Mouse (Mus musculus): ENCODE measurements around the gene Tef.

Tef gene

DNA sequence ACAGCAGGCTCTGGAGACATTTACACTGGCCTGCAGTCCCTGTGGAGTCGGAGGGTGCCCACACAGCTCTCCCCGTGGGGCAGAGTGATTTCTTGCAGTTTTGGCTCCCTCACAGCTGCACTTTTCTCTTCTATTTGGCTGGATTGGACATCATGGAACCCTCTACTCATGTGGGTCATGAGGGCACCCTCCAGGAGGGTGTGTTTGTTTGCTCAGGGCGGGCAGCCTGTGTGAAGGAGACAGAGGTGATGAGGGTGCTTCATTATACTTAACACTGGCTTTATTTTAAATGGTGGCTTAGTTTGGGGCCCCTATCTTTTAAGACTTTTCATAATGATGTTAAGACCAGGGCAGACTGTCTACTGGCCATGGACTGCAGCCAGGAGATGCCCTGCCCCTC is 22.6 kb downstream of the Tef start:
- no peak for DNase-seq (ENCODE audit: extremely low read depth, low read depth, low spot score)

DNA sequence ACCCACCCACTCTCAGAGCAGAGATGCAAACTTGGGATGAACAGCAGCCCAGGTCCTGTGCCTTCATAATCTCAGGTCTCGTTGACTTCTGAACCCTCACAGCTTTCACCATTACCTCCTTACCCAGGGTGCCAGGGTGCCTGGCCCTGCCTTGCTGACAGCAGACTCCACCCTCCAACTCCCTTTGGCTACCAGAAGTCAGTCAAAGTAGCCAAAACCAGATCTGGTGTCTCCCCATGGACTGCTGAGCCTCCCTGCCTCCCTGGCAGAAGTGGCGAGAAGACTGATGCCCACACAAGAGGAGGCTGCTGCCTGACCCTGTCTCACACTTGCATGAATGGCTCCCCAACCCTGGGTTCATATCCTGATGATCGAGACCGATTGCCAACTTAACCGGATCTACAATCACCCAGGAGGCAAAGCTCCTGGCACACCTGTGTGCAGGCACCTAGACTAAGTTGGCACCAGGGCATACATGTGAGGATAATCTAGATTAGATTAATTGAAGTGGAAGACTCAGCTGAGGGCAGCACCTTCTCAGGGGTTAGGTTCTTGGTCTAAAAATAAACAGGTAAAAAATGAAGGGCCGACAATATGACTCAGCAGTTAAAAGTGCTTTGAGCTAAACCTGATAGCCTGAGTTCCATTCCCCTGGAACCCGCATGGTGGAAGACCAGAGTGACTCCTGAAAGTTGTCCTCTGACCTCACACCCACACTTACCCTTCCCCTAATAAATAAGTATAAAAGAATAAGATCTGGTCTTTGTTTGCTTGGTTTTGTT is 26.4 kb downstream of the Tef start:
- DNase-seq (ENCODE audit: extremely low read depth, low read depth, low spot score): no peak

DNA sequence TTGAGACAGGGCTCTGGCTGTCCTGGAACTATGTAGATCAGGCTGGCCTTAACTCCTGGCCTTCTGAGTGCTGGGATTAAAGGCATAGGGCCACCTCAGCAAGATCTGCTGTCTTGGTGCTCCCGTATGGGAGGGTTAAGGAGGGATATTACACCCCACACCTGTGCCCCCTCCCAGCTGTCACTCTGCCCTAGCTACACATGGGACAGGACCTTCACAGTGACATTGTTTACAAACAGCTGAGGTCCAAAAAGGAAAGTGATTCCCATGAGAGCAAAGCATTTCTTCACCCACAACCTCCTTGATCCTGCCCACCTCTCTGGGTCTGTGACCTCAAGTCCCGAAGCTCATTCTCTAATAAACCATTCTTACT is 27.0 kb downstream of the Tef start:
- DNase-seq (ENCODE audit: extremely low read depth, low read depth, low spot score): no peak

DNA sequence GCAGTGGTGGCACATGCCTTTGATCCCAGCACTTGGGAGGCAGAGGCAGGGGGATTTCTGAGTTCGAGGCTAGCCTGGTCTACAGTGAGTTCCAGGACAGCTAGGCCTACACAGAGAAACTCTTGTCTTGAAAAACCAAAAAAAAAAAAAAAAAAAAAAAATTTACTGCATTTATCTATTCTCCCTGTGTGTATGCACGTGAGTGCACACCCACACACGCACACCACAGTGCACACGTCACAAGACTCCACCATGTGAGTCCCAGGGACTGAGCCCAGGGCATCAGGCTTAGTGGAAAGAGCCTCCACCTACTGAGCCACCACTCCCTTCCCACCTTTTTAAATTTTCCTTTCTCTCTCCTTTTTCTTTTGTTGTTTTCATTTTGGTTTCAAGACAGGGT is 28.3 kb downstream of the Tef start:
- no peak for DNase-seq (ENCODE audit: extremely low read depth, low read depth, low spot score)

DNA sequence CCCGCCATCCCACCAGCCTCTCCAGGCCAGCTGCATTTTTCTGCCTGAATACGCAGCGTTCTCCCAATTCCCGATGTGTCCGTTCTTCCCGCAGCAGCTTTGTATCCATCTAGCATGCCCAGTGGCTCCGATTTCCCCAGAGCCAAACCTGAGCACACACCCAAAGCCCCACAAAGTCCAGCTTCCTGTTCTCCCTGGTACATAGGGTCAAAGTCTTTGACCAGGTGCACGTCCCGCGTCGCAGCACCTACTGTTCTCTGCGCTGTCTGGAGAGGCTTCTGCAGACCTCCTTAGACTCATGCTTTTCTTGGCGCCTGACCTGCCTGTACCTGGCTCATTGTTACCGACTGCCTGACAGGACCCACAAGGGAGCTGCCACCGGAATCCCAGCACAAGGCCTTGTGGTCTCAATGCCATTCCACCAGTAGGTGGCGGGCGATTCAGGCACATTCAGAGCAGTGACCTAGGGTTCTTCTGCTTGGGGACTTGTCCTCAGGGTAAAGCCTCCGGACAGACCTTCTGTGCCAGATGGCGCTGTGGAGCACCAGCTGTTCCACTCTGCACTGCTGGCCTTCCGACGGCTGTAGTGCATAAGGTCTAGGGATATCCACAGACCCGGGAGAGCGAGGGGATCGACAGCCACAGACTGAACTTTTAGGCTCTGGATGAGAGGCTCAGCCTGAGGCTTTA is 29.1 kb downstream of the Tef start:
- DNase-seq (ENCODE audit: extremely low read depth, low read depth, low spot score): no peak

DNA sequence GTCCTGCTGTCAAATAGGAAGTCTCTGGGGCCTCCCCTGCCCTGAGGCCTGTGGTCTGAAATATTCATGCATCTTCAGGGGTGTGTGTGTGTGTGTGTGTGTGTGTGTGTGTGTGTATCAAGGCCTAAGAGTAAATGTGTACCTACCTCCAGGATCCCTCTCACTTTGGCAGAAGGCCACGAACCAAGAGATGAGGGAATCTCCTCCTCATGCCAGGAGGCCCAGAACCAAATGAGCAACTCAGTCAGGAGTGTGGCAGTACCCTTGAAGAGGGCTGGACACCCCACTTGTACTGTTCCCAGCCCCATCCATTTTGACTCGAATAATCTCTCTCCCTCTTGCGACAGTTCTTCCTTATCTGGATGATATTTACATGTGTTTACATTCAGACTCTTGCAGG is 30.0 kb downstream of the Tef start:
- no peak for DNase-seq (ENCODE audit: extremely low read depth, low read depth, low spot score)

DNA sequence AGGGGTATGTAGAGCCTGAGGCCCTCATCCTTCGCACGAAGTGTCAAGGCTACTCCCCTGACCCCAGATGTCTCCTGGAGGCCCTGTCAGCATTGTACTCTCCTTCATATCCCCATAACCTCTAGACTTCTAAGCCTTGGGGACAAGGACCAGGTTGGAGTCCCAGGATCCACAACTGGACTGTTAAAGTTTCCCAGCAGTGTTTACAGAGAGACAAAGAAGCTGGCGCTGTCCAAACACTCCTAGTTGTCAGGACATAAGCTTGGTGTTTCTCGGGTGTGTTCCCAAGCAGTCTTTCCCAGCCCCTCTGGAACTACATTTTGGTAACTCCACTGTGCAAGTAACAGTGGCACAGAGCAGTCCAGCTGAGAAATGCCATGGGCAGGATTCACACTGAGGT is 31.3 kb downstream of the Tef start:
- DNase-seq (ENCODE audit: extremely low read depth, low read depth, low spot score): no peak

DNA sequence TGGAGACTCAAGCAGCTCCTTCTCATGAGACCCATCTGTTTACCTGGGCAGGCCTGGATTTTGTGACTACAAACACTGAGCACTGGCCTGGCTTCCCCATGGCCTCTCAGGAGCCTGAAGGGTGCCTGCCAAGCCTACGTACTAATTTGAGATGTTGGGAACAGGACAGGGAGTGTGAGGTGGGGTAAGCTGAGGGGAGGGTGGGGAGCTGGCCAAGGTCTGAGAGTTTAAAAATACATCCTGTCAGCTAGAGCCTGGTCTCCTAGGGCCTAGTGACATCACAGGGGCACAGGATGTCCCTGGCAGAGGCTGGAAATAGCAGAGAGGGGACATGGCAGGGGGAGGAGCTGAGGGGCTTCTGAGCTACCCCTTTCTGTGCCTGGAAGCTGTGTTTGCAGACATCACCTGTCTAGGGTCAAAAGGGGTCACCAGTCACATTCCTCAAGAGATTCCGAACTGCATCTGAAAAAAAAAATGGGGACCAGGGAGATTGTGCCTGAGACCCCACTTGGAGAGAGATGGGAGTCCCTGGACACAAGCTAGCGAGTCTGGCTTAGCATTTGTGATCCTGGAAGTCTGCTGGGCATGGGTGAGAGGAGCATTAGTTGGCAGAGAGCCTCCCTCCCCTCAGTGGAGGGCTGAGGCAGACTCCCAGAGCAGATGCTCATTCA is 32.1 kb downstream of the Tef start:
- no peak for DNase-seq (ENCODE audit: extremely low read depth, low read depth, low spot score)

DNA sequence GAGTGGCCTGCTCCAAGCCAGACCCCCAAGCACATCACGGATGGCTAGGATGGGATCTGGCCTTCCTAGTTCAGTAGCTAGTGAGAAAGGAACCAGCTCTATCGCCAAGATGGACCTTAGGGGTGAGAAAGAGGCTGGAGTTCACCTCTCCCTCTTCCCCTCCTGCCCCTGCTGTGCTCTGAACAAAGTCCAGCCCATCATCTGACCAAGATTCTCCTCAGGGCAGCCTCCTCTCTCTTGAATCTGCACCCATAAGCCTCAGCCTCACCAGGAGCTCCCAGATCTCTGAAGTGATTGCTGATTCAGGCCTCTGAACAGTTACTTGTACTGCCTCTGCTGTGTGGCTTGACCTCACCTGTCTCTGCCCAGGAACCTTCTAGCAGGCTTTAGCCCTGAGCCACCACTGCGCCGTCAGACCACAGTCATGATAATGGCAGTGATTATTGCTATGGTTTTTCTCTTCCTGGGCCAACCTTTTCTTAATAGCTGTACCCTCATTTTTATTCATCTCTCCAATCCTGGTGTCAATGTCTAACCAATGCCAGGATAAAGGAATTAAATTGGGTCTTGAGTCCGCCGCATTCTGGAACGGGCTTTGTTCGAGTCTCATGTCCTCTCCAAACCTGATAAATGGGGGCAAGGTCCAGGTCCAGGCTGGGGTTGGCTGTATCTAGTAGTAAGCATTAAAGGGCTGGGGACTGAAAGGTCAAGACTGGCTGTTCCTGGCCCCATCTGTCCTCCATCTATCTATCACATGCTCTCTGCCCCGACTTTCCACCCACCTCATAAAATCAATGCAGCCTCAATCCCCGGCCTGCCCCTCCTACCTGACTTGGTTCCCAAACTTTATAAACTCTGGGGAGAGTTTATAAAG is 33.0 kb downstream of the Tef start:
- DNase-seq (ENCODE audit: extremely low read depth, low read depth, low spot score): no peak

DNA sequence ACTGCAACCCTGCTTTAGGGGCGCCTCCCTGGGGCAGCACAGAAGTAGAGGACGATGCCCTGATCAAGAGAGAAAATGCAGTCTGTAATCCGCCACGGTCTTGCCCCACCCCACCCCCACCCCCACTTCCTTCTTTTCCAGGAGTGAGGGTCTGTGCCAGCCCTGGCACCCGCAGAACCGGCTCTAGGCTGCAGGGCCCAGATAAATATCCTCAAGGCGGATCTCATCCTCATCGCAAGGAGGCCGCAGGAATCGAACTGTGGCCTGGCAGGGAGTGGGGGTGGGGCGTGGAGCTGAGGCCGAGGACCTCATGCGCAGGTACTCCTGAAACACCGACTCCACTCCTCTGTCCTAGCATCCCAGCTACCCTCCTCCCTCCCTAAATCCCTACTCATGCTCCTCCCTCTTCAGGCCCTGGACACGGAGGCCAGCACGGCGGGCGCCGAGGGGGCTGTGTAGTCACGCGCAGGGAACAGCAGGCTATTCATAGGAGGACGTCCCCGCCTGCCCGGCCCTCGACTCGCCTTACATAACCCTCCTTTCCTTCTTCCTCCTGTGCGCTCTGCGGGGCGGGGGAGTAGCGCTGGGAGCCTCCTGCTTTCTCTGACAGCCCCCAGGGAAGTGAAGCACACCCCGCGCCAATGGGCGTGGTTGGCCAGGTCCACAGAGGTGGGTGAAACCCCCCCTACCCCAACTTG is 34.1 kb downstream of the Tef start:
- no peak for DNase-seq (ENCODE audit: extremely low read depth, low read depth, low spot score)

DNA sequence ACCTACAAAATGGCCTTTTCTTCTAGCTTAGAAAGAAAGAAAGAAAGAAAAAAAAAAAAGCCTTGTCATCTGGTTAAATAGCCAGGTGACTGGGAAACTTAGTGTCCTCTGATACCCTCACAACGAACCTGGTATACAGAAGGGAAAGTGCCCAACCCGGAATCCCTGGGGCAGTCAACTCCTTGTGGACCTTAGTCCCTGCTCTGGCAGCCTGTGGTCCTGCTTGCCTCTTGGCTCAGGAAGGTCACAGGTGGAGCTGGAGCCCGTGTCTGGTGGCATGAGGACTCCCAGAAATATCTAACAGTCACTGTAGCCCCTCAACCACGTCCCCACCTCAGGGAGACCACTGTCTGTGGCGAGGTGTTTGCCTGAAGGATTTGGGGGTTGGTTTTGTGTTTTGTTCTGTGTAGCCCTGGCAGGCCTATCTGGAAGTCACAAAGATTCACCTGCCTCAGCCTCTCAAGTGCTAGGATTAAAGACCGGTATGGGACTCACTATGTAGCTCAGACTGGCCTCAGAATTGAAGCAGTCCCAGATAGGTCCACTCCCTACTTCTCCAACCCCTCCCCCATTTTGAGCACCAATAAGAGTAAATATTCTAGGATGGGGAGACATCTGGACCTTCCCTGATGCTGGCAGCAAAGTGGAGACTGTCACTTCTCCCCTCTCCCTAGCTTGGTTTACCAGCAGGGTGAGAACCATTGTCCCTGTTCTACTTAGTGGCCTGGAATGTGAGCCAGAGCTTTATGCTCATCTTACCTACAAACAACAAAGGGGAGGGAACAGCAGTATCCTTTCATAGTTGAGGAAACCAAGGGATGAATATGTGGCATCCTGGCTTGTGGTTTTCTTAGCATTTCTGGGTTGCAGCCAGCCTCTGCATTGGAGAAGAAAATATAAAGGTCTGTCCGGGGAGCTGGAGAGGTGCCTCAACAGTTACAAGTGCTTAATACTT is 35.0 kb downstream of the Tef start:
- DNase-seq (ENCODE audit: extremely low read depth, low read depth, low spot score): no peak

DNA sequence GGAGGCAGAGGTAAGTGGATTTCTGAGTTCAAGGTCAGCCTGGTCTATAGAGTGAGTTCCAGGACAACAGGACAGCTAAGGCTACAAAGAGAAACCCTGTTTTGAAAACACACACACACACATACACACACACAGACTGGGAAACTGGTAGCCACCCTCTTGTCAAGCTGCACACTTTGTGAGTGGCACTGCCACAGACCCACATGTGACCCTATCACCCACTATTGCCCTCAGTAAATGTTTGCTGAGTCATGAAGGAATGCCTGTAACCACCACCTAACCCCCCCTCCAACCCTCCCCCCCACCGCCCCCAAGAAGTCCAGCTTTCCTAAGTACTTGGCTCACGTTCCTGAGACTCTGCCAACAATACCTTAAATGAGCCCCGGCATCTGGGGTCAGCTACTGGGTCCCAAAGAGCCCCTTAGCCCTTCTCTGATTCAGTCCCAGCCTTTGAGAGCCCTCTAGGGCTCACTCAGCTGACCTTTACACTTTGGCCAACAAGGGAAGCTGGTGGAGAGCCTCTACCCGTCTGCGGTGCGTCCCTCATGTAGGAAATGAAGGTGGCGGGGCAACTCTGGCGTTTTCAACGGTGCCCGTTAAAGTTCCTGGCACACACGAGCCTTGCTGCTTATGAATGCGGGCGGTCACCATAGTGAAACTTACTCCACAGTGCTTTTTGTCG is 36.5 kb downstream of the Tef start:
- DNase-seq (ENCODE audit: extremely low read depth, low read depth, low spot score): no peak

DNA sequence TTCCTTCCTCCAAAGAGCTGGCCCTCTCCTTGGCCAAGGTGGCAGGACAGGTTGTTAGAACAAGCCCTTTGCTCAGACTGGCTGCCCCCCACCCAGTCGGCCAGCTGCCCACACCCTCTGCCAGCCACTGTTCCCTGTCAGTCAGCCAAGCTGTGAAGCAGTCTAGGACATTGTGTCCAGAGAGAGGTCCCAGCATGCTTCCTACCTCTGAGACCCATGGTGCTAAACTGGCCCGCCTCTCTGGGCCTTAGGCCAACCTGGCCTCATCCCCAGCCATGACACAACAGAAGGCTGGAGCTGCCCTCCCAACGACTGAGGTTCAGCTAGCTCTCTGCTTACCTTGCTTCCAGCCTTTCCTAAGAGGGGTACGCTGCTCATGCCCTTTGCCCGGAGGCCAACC is 37.4 kb downstream of the Tef start:
- DNase-seq (ENCODE audit: extremely low read depth, low read depth, low spot score): peak; percentile 98

DNA sequence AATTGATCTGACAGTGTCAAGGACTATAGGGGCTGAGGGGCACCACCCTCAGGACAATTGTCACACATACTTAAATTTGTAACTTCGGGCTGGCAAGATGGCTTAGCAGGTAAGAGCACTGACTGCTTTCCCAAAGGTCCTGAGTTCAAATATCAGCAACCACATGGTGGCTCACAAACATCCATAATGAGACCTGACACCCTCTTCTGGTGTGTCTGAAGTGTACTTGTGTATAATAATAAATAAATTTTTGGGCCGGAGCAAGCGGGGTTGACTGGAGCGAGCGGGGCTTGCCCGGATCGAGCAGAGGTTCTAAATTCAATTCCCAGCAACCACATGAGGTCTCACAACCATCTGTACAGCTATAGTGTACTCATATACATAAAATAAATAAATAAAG is 38.1 kb downstream of the Tef start:
- no peak for DNase-seq (ENCODE audit: extremely low read depth, low read depth, low spot score)

DNA sequence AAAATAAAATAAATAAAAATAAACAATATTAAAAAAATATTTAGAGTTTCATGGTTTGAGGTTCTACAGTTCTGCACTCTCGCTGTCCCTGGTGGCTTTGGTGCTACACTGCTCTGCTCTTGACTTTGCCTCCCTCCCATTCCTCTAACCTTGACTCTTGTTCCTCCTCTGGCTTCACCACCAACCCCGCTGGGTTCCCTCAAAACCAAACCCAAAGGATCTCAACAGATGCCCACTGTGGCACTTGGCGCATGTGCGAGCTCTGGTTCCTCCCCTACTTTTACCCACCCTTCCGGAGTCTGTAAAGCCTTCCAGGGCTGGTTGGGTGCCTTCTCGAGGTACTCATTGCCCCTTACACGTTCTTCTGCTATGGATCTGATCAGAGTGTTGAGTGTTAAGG is 40.1 kb downstream of the Tef start:
- no peak for DNase-seq (ENCODE audit: extremely low read depth, low read depth, low spot score)

DNA sequence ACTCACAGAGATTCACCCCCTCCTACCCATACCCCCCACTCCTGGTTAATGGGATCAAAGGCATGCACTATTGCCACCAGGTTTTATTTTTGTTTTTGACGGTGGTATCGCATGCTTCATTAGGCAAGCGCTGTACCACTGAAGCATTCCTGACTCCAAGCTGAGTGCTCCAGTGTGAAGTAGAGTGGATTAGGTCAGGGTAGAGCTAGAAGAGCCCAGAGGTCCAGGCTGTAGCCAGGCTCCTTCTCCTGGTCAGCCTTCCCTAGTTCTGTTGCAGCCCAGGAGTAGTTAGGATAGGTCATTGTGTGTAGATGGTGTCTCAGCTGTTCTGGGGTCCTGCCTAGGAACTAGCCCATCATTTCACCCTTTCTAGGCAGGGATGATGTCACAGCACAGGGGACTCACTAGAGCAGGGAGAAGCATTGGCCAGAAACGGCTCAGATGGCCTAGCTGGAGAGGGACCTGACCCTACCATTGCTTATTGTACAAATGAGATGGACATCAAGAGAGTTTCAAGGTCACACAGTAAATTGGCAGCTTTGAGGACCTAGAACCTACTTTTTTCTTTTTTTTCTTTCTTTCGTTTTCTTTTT is 42.9 kb downstream of the Tef start:
- DNase-seq (ENCODE audit: extremely low read depth, low read depth, low spot score): no peak

DNA sequence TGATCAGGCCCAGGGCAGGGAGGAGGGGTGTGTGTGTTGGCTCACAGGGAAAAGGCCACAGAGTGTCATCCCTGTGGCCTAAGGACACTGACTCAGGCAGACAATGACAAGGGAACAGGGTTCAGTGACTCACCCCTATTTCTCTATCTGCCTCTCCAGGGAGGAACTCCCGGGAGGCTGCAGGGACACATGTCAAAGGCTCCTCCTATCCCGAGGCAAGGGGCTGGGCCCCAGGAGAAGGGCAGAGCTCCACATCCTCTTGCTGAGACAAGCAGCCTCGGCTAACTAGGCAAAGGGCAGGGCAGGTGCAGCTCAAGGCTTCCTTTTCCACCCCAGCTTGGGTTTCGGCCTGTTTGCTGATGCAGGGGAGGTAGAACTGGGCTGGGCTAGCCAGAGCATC is 43.5 kb downstream of the Tef start:
- peak; percentile 68 for DNase-seq (ENCODE audit: extremely low read depth, low read depth, low spot score)

DNA sequence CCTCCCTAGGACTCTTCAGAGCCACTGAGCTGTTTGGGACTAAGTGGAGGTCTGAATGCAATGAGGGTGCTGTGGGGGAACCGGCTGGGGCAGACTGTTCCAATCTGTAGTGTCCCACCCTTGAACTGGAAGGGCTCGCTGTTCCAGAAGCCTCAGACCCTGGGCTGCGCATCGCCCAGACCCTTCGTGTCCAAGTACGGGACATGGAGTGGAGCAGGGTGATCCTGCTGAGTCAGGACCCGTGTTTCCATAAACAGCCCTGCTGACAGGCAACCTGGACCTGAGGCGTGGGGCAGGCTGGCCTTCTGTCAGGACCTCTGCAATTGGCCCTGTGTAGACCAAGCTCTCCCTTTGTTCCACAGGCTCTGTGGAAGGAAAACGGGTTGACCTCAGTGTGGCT is 44.5 kb downstream of the Tef start:
- DNase-seq (ENCODE audit: extremely low read depth, low read depth, low spot score): no peak

DNA sequence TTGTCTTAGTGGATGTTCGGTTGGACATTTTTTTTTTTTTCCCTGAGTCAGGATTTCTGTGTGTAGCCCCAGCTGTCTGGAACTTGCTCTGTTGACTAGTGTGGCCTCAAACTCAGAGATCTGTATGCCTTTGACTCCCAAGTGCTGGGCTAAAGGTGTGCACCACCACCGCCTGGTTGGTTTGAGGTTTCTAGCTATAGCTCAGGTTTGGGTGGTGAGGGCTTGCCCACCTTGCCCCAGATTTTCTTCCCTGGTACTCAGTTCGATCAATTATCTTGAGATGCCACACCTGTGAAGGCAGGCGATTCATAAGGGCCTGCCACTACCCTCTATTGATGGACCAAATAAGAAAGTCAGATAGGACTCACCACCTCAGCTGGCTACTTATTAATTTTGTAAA is 44.9 kb downstream of the Tef start:
- no peak for DNase-seq (ENCODE audit: extremely low read depth, low read depth, low spot score)

All from fat pad, adult 2 months (tissue).